In genomic region chr2:153027501-153027900, GRCm38 (mm10) we compare ENCODE assay signal across 19 mouse cellular contexts. TPM values are rescaled to one million over a fixed set of nuclear protein-coding genes. Genes with fewer than 3 reads are reported as not detected.
"Had no signal": no experiment of that assay in that cellular context is flagged by ENCODE, and none has a peak within 500 bp of the region (broad histone marks: within the 10 kb centered on the region; RNA-seq: fewer than 3 reads in every experiment).

No protein-coding gene starts in this region.

- DNase-seq: kidney, postnatal 25 days; layer of hippocampus, adult 9-11 months; liver, embryonic 13.5 days; lung, adult 2 months; lung, postnatal 14 days; lung, postnatal 4 days; midbrain, embryonic 14.5 days; right cerebral cortex, postnatal 14 days; right cerebral cortex, postnatal 4 days; thymus, adult 2 months; thymus, postnatal 14 days had no signal

RNA-seq across cellular contexts. Expression of gene Xkr7, which starts 4.2 kb away (rescaled TPM):
- polyA plus RNA-seq: kidney, embryonic 14.5 days; kidney, postnatal 0 days; limb, embryonic 11.5 days; liver, adult 2 months; liver, embryonic 13.5 days; liver, embryonic 16.5 days; lung, adult 2 months; lung, embryonic 16.5 days; stomach, embryonic 14.5 days; stomach, postnatal 0 days had no signal
